Mouse (Mus musculus) ovary, postnatal 14 days (tissue): ENCODE measurements around the gene Ppp3cb.

Experiments used
- DNase-seq: peaks from one replicate; pipeline ENCODE4 v3.0.0; 2022; ENCODE audit warnings: low spot score

The Ppp3cb gene

GRCm38 (mm10) chr14:20480195-20480579 is 66.2 kb downstream of the Ppp3cb start:
- no peak for DNase-seq

- peak; percentile 48 for DNase-seq
These were observed 66.8 kb downstream of the Ppp3cb start, which contains the start of gene Anxa7 for GRCm38 (mm10) chr14:20479291-20480194. Anxa7 (minus strand) TSS chr14:20480133.

- DNase-seq: no peak
These were observed 67.6 kb downstream of the Ppp3cb start for GRCm38 (mm10) chr14:20478801-20479200.

GRCm38 (mm10) chr14:20478385-20478784 is 68.0 kb downstream of the Ppp3cb start:
- no peak for DNase-seq

GRCm38 (mm10) chr14:20477261-20478025 is 68.9 kb downstream of the Ppp3cb start:
- no peak for DNase-seq

GRCm38 (mm10) chr14:20460216-20460615 is 86.2 kb downstream of the Ppp3cb start:
- DNase-seq: no peak

- DNase-seq: no peak
These were observed 88.0 kb downstream of the Ppp3cb start for GRCm38 (mm10) chr14:20458378-20458777.

GRCm38 (mm10) chr14:20452929-20453328 is 93.4 kb downstream of the Ppp3cb start:
- DNase-seq: no peak

GRCm38 (mm10) chr14:20451765-20452331 is 94.5 kb downstream of the Ppp3cb start, which contains the start of gene Cfap70:
Cfap70 (minus strand) TSS chr14:20452226.
- DNase-seq: peak; percentile 74

GRCm38 (mm10) chr14:20451302-20451701 is 95.1 kb downstream of the Ppp3cb start:
- DNase-seq: no peak
